Mouse (Mus musculus) hindbrain, postnatal 0 days (tissue): ENCODE data around the gene Tbx3. TPM values are rescaled to one million over a fixed set of nuclear protein-coding genes. Genes with fewer than 3 reads are reported as not detected.

Experiments used
- ATAC-seq: fragments of 200-750 bp; cut with Nextera tagmentation; 2 replicates; pipeline ENCODE4 v1.8.0; 2017; ENCODE audit warnings: mild to moderate bottlenecking, moderate TSS enrichment, moderate library complexity
- DNase-seq: peaks from one replicate; pipeline ENCODE4 v3.0.0-alpha.2; 2015; ENCODE audit warnings: low spot score
- H3K27ac ChIP-seq: fragments of 300-500 bp; sonication (generic); 2 replicates; pipeline ENCODE4 v1.5.1; 2014; ENCODE audit warnings: mild to moderate bottlenecking
- H3K27me3 ChIP-seq: fragments of 300-500 bp; sonication (generic); 2 replicates; pipeline ENCODE4 v1.6.1; 2014; ENCODE audit warnings: low read length, mixed read lengths; ENCODE audit not compliant: insufficient read depth
- H3K36me3 ChIP-seq: fragments of 300-500 bp; sonication (generic); 2 replicates; pipeline ENCODE4 v1.6.1; 2014; ENCODE audit warnings: low read length, mixed read lengths; ENCODE audit not compliant: insufficient read depth
- H3K4me1 ChIP-seq: fragments of 300-500 bp; sonication (generic); 2 replicates; pipeline ENCODE4 v1.6.1; 2014; ENCODE audit warnings: antibody characterized with exemption, low read length, mixed read lengths; ENCODE audit not compliant: insufficient read depth
- H3K4me2 ChIP-seq: fragments of 300-500 bp; sonication (generic); 2 replicates; pipeline ENCODE4 v1.6.1; 2014; ENCODE audit warnings: low read depth, mild to moderate bottlenecking, low read length, moderate library complexity, mixed read lengths
- H3K4me3 ChIP-seq: fragments of 300-500 bp; sonication (generic); 2 replicates; pipeline ENCODE4 v1.5.1; 2014; ENCODE audit warnings: low read length
- H3K9ac ChIP-seq: fragments of 300-500 bp; sonication (generic); replicated peaks from 2 replicates; pipeline ENCODE4 v1.6.1; 2014; ENCODE audit warnings: mild to moderate bottlenecking, low read length, moderate library complexity, mixed read lengths
- H3K9me3 ChIP-seq: fragments of 300-500 bp; sonication (generic); 2 replicates; pipeline ENCODE4 v1.6.1; 2016; ENCODE audit warnings: low read length, mixed read lengths
- CTCF ChIP-seq: IDR thresholded peaks from 2 replicates; pipeline ENCODE4 v1.5.1; 2016; ENCODE audit warnings: antibody characterized with exemption, control low read depth, low read depth
- whole genome bisulfite sequencing: fragments of 180-500 bp; shearing (Covaris S2); extraction: QIAGEN DNeasy Blood & Tissue Kit; methylation state at CpG from one replicate; pipeline ENCODE4 v1.1.7; 2014; 5-methylcytosine and 5-hydroxymethylcytosine counted together
- polyA plus RNA-seq: library from polyadenylated mRNA; unstranded; fragments of >200 nt; fragmentation: Nextera tagmentation; extraction: Ambion mirVana; gene quantifications from 2 replicates; pipeline ENCODE4 v1.2.1, GENCODE M21; 2015
- total RNA-seq: library from RNA; depleted of rRNA; stranded (reverse); fragments of >200 nt; gene quantifications from 2 replicates; pipeline ENCODE4 v1.2.3, GENCODE M21; 2014

The Tbx3 gene
- total and polyA plus RNA-seq, 2 experiments from 2014 or later: 1.3 to 2.9 TPM

GRCm38 (mm10) chr5:119672348-119672983 is 2.0 kb downstream of the Tbx3 start:
- no peak overlapping the region for H3K4me2 ChIP-seq

GRCm38 (mm10) chr5:119672984-119673600 is 2.6 kb downstream of the Tbx3 start:
- TF ChIP-seq CTCF: no peak
- Histone ChIP-seq H3K4me3 (peak overlapping the region; percentile 31), H3K9ac (no peak overlapping the region), H3K36me3 (no peaks in the 10 kb centered on the region), H3K4me1 (no peaks in the 10 kb centered on the region), H3K27ac (no peak overlapping the region), H3K9me3 (no peaks in the 10 kb centered on the region), H3K4me2 (peak overlapping the region; percentile 19; the same call in 1 of the 2 replicates), H3K27me3 (peaks cover 88% of the 10 kb centered on the region)
- WGBS: 4% methylated on average over 17 of the region's 17 CpGs
- DNase-seq (no peak), ATAC-seq (no peak)

More at GRCm38 (mm10) chr5:119672348-119672983, 2.0 kb downstream of the Tbx3 start:
- TF ChIP-seq CTCF: no peak
- Histone ChIP-seq H3K4me1 (no peaks in the 10 kb centered on the region), H3K27ac (no peak overlapping the region), H3K9me3 (no peaks in the 10 kb centered on the region), H3K27me3 (peaks cover 88% of the 10 kb centered on the region), H3K9ac (no peak overlapping the region), H3K4me3 (peak overlapping the region; percentile 31), H3K36me3 (no peaks in the 10 kb centered on the region)
- no peak for ATAC-seq
- DNase-seq: no peak
- 2% methylated on average over 19 of the region's 19 CpGs for WGBS

GRCm38 (mm10) chr5:119673716-119674605 is 3.5 kb downstream of the Tbx3 start:
- H3K9ac ChIP-seq: no peak overlapping the region
- H3K4me3 ChIP-seq: peak overlapping the region; percentile 31; the same call in 1 of the 2 replicates
- H3K27ac ChIP-seq: no peak overlapping the region
- peaks cover 88% of the 10 kb centered on the region for H3K27me3 ChIP-seq
- DNase-seq (no peak), ATAC-seq (no peak)
- no peak for TF ChIP-seq CTCF
- no peaks in the 10 kb centered on the region for H3K36me3 ChIP-seq
- H3K9me3 ChIP-seq: no peaks in the 10 kb centered on the region
- H3K4me2 ChIP-seq: peak overlapping the region; percentile 19
- H3K4me1 ChIP-seq: no peaks in the 10 kb centered on the region
- 6% methylated on average over 22 of the region's 22 CpGs for WGBS

GRCm38 (mm10) chr5:119674606-119675330 is 4.3 kb downstream of the Tbx3 start:
- no peak for ATAC-seq
- WGBS: 10% methylated on average over 12 of the region's 12 CpGs
- Histone ChIP-seq H3K4me3 (no peak overlapping the region), H3K27ac (no peak overlapping the region), H3K9me3 (no peaks in the 10 kb centered on the region), H3K27me3 (peaks cover 84% of the 10 kb centered on the region), H3K9ac (no peak overlapping the region), H3K4me1 (no peaks in the 10 kb centered on the region), H3K36me3 (no peaks in the 10 kb centered on the region), H3K4me2 (peak overlapping the region; percentile 19; the same call in 1 of the 2 replicates)
- TF ChIP-seq CTCF: no peak
- DNase-seq: no peak

- H3K27me3 ChIP-seq: peaks cover 89% of the 10 kb centered on the region
- H3K4me1 ChIP-seq: no peaks in the 10 kb centered on the region; the same call in 1 of the 2 replicates
- no peak for TF ChIP-seq CTCF
- no peaks in the 10 kb centered on the region for H3K9me3 ChIP-seq
- ATAC-seq (no peak), DNase-seq (no peak)
- no peaks in the 10 kb centered on the region for H3K36me3 ChIP-seq
- H3K9ac ChIP-seq: no peak overlapping the region
- H3K27ac ChIP-seq: no peak overlapping the region
- H3K4me2 ChIP-seq: no peak overlapping the region
- no peak overlapping the region for H3K4me3 ChIP-seq
- 3% methylated on average over 2 of the region's 2 CpGs for whole genome bisulfite sequencing
Observed at GRCm38 (mm10) chr5:119676245-119676644, 5.8 kb downstream of the Tbx3 start.

- no peak overlapping the region for H3K4me3 ChIP-seq
- H3K9ac ChIP-seq: no peak overlapping the region
- peaks cover 92% of the 10 kb centered on the region for H3K27me3 ChIP-seq
- 10% methylated on average over 5 of the region's 5 CpGs for WGBS
- no peaks in the 10 kb centered on the region for H3K36me3 ChIP-seq
- DNase-seq (no peak), ATAC-seq (no peak)
- H3K4me1 ChIP-seq: no peaks in the 10 kb centered on the region; the same call in 1 of the 2 replicates
- H3K4me2 ChIP-seq: no peak overlapping the region
- TF ChIP-seq CTCF: no peak
- H3K9me3 ChIP-seq: no peaks in the 10 kb centered on the region
- no peak overlapping the region for H3K27ac ChIP-seq
Observed at GRCm38 (mm10) chr5:119678516-119678915, 8.0 kb downstream of the Tbx3 start.
